Mouse (Mus musculus): ENCODE data around the gene Psmc4.
A peak's percentile ranks its signal among the peaks of the same experiment; 100 is the strongest.

The Psmc4 gene

DNA sequence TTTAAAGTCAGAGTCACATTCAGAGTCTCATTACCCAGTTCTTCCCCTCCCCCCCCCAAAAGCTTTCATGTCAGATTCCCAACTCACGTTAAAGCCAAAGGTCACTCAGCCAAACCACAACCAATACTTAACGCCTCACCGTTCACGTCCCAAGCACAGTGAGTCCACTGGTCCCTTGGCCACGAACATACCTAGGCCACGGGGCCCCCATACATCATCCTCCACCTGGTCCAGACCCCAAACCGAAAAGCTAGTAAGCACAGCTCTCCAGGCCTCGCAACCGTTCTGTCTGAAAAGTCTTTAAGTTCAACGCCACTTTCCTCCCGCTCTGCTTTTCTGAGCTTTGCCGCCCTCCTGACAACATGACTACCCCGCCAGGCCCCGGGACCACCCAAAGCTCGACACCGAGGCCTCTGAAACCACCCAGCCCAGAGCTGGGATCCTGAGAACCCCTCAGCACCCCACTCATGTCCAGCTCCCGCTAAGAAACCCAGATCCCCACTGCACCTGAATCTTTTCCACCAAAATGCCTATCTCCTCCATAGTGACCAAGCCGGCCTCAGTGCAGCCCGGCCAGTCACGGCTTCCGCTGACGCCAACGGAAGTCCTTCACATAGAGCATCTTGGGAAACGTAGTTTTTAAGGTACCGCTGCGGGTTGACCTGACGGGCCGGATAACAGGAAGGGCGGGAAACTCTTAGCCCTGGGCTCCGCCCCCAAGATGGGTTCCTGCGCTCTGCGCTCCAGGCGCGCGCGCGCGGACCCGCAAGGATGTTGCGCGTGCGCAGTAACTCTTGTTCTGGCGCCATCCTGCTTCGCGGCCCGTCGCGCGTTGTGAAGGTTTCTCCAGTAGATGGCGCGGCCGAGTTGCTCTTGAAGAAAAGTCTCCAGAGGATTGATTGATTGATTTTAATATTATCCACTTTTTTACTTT lies at the start of gene Psmc4:
Psmc4 (minus strand) TSS at position 626 of the 934 bp plus-strand sequence.
- peak; percentile 97 for DNase-seq (ENCODE audit: low spot score in 2 of 2)

DNA sequence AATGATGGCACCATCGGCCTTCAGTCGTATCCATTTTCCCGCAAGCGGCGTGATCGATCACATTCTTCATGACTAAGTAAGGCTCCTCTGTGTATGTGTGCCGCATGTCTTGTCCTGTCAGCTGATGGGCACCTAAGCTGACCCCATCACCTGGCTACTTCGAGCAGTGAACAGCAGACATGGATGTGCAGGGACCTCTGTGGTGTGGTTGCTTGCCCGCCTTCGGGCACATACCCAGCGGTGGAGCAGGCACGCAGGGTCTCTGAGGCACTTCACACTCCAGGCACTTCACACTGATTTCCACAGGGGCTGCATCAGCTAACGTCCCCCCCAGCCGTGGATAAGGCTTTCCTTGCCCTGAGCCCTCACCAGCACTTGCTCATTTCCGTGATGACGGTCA lies 49.2 kb upstream of the Psmc4 start:
- no peak for DNase-seq (ENCODE audit: low spot score in 2 of 2)

DNA sequence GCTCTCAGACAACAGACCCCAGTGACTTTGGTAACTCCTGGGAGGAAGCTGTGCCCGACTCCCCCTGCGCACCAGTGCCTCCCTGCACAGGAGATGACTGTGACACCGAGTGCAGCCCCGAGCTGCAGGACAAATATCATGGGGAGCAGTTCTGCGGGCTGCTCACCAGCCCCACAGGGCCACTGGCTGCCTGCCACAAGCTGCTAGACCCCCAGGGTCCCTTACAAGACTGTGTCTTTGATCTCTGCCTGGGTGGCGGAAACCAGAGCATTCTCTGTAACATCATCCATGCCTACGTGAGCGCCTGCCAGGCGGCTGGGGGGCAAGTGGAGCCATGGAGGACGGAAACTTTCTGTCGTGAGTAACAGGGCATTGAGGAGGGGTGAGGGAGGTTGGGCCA lies 43.6 kb upstream of the Psmc4 start:
- DNase-seq (ENCODE audit: low spot score in 2 of 2) = no peak

DNA sequence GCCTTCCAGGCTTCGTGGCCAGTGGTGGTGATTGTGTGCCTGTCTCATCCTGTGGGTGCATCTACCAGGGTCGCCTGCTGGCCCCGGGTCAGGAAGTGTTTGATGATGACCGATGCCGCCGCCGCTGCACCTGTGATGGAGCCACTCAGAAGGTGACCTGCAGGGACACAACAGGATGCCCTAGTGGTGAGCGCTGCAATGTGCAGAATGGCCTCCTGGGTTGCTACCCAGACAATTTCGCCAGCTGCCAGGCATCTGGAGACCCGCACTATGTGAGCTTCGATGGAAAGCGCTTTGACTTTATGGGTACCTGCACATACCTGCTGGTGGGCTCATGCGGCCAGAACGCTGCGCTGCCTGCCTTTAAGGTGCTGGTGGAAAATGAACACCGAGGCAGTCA lies 36.3 kb upstream of the Psmc4 start:
- no peak for DNase-seq (ENCODE audit: low spot score in 2 of 2)

DNA sequence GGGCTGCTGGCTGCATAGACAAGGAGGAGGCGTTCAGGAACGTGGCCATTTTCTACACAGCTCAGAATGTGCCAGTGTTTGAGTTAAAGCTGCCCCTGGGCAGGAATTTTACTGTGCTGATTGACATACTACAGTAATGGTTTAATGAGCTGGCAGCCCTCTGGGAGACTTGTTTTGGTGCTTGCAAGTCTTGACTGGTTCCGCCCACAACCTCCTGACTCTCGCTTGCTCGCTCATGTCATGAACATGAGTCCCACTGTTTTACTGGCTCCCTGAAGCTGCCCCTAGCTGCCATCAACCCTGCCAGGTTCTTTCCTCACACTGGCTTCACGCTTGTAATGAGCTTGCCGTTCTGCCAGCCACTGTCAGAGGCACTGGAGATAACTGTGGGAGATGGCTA lies 34.3 kb upstream of the Psmc4 start:
- DNase-seq (ENCODE audit: low spot score in 2 of 2) = no peak

DNA sequence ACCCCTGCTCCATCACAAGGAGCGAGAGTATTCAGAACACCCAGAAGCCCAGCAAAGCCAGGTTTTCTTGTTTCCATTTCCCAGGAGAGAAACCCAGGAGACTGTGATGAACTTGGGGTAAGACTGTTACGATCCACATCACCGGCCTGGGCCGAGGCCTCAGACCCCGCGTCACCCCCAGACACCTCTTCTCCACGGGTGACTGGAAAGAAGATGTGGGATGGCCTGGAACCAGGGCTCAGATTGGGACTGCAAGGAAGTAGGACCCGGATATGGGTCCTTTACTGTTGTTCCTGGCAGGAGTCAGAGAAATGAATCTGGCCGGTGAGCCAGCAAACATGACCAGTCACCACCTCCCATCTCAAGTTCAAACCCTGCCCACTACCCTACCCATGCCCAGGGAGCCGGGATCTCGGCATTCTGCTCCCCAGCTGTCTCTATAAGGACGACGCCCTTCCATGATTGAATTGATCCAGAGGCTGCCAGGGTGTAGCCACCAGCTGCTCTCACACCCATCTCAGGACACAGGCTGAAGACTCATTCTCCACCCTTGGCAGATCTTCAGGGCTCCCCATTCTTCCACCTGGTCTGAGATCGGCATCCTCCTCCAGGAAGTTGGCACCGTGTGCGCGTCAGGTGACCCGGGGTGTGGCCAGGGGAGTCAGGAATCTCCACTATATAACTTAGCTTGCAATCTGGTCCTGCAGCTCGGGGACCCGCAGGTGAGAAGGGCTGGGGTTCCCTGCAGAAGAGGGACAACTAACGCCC lies 20.8 kb upstream of the Psmc4 start, which contains the start of gene Fcgbp:
Fcgbp (plus strand) TSS at position 706 of the 768 bp plus-strand sequence.
- no peak for DNase-seq (ENCODE audit: low spot score in 2 of 2)

DNA sequence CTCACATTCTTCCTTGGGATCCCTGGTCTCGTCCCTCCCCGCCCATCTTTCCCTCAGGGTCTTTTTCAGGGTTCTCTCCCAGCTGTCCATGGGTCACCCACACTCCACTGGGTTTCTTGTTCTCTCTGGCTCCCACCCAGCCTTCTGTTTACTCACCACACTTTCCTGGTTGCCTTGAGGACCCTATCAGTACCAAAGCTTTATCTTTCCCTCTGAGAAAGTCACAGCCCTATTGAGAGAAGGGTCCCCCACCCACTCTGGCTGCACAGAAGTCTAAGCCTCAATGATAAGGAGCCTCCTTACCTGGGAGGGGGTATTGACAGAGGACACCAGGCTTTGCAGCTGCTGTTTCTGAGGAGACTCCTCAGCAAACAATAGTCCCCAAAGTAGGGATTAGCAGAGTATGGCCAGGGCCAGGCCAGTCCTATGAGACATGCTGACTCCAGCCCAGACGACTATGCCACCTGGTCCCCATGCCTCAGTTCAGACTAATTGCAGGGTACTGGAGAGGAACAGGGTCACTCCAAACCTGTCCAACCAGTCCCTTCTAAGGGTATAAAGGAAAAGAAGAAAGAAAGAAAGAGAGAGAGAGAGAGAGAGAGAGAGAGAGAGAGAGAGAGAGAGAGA lies 19.8 kb upstream of the Psmc4 start:
- DNase-seq (ENCODE audit: low spot score in 2 of 2) = no peak

DNA sequence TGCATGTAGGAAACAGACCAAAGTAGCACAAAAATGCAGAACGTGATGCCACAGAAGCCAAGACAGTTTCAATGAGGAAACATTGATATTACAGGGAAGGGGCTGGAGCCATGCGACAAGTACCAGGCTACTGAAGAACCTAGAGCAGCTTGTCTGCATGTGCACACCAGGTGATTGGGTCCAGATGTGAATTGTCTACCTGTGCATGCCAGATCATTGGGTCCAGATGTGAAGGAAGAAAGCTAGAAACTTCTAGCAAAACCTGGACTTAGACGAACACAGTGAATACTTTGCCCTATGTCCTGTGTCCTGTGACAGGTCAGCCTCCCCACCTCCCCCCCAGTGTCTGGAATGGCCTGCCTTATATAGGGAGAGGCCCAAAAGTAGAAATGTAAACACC lies 18.8 kb upstream of the Psmc4 start:
- DNase-seq (ENCODE audit: low spot score in 2 of 2) = no peak

DNA sequence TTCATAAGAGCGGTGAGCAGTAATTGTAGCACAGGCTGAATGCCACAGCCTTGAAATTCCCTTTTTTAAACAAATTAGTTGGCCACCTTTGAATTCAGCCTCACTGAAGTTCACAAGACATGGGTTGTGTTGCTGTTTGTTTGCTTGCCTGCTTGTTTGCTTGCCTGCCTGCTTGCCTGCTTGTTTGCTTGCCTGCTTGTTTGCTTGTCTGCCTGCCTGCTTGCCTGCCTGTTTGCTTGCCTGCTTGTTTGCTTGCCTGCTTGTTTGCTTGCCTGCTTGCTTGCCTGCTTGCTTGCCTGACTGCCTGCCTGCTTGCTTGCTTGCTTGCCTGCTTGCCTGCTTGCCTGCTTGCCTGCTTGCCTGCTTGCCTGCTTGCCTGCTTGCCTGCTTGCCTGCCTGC lies 10.1 kb upstream of the Psmc4 start:
- no peak for DNase-seq (ENCODE audit: low spot score in 2 of 2)

DNA sequence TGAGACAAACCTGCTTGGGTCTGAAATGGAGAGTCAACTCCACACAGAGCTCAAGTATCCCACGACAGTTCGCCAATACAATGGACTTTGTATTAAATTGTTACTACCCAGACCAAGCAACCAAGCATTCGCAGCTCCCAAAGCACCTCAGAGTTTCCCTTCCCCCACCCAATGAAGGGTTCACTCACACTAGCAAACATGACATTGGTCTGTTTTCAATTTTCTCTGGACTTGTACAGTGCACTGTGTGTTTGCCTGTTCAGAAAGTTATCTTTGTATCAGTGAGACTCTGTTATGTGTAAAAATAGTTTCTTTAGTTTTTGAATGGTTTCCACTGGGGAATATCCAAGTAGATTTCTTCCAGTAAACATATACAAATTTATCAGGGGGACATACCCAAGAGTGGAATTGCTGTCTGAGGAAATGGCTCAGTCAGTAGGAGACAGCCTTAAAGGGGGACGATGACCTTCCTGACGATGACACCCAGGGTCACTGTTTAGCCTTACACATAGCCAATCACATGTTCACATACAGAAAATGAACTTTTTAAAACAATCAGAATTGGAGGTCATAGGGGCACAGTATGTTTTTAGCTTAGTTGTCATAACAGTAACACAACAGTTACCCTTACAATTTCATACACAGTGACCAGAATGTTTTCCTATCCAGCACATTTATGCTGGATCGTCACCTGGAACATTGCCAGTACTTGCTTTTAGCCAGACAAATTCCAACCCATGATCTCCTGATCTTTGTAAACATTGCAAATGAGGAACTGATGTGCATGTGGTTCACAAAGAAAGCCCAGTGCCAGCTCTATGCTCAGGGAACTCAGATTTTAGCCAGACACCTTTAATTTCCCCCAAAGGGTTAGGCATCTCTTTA lies 3.4 kb upstream of the Psmc4 start:
- no peak for DNase-seq (ENCODE audit: low spot score in 2 of 2)

DNA sequence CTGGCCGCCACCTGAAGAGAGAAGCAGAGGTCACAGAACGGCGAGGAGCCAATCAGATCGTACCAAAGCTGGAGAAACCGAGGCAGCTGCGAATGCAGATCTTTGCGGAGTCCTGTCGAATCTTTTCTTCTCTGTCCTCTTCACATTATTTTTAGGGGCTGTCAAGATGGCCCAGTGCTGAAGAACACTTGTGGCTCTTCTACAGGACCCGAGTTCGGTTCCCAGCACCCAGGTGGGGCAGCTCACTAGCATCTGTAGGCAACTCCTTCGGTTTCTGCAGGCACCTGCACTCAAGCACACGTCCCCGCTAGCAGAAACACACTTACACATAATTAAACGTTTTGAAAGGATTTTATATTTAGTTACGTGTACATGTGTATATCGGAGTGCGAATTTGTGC lies 683 bp upstream of the Psmc4 start:
- no peak for DNase-seq (ENCODE audit: low spot score in 2 of 2)

DNA sequence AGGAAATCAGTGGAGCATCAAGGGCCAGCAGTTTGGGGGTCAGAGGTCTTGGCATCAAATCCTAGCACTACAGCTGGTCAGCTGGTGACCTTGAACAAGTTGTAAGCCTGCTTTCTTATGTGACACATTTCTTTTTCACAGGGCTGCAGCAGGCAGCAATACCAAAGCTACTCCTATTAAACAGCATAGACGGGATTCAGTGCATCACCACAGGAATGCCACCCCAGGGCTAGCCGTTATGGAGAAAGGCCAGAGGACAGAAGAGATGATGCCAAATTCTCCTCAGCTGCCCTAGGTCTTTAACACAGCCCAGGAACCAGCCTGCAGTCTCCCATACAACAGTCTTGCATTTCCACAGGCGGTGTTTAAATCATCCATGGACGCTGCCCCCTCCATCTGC lies 5.4 kb downstream of the Psmc4 start:
- DNase-seq (ENCODE audit: low spot score in 2 of 2) = no peak

DNA sequence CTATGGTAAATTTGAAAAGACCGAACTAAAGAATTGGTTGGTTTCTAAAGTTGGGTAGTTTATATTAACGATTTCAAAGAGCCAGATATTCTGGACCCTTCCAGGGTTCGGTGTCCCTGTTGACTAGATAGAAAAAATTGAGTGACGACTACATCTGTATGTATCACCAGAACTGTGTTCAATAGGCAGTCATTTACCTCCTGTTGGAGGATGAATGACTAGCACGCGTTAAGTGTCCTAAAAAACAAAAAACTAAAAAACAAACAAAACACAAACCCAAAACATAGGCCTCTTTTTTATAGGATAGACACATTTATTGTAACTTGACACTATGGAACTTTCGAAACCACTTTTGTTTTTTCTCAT lies 35.5 kb downstream of the Psmc4 start:
- no peak for DNase-seq (ENCODE audit: low spot score in 2 of 2)

DNA sequence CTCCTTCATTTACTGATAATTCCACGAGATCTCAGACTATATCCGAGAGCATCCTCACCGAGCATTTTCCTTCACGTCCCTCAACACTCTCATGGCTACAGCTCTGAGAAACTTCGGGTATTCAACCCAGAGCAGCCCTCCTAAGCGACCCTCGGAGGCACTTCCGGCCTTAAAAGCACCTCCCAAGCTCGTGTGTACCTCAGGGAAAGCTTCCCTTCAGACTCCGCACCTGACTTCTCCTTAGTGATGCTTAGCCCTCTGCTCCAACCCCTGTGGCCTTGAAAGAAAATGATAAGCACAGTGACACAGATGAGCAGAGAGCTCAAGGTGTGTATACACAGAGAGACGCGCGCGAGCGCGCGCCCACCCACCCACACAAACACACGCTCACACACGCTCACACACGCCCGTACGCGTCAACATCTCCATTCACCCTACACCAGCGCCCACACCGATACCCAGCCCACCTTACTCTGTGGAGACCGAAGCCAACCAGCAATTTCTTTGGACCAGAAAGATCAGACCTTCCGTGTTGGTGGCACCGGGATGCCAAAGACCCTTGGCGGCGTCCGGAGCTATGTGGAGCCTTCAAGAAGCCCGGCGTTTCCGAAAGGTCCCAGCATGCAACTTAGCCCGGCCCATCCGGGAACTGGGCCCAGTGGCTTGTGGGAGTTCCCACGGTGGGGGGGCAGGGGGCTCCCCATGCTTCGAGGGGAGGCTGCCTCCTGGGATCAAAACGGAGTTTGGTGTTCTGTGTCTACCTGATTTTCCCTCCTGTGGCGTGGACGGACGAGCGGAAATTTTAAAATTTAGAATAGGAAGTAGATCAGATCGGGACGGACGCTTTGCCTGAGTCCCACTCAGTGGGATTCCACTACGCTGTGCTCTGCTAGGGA lies 36.1 kb downstream of the Psmc4 start, which contains the start of gene Zfp850:
Zfp850 (minus strand) TSS at position 567 of the 896 bp plus-strand sequence.
- DNase-seq (ENCODE audit: low spot score in 2 of 2) = peak; percentile 63 to 76

DNA sequence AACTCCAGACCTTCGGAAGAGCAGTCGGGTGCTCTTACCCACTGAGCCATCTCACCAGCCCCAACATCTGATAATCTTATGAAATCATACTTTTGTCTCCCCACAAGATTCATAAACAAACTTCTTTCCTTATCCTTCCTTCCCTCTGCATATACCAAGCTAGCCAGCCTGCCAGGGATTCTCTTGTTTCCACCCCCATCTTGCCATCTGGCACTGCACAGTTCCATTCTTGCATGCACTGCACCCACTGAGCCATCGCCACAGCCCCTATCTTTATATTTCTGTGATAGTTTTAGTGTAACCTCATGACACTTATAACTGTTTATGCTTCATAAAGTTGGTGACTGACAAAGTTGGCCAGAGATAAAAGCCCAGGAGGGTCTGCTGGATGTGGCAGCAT lies 39.6 kb downstream of the Psmc4 start:
- DNase-seq (ENCODE audit: low spot score in 2 of 2) = no peak

Data from cerebellum, postnatal 4 days (tissue).